Mouse (Mus musculus): ENCODE measurements around the gene Phc2.

Phc2 gene

GRCm38 (mm10) chr4:128742379-128742970 is 88.0 kb downstream of the Phc2 start:
- DNase-seq (ENCODE audit: low spot score in 2 of 2) = no peak

- no peak for DNase-seq (ENCODE audit: low spot score in 2 of 2)
Observed at GRCm38 (mm10) chr4:128743031-128743626, 88.6 kb downstream of the Phc2 start.

GRCm38 (mm10) chr4:128745160-128745559 is 90.7 kb downstream of the Phc2 start:
- no peak for DNase-seq (ENCODE audit: low spot score in 2 of 2)

- no peak for DNase-seq (ENCODE audit: low spot score in 2 of 2)
Observed at GRCm38 (mm10) chr4:128747614-128748270, 93.2 kb downstream of the Phc2 start.

GRCm38 (mm10) chr4:128748309-128748708 is 93.8 kb downstream of the Phc2 start:
- DNase-seq (ENCODE audit: low spot score in 2 of 2) = no peak

GRCm38 (mm10) chr4:128751006-128751405 is 96.5 kb downstream of the Phc2 start:
- no peak for DNase-seq (ENCODE audit: low spot score in 2 of 2)

- no peak for DNase-seq (ENCODE audit: low spot score in 2 of 2)
Observed at GRCm38 (mm10) chr4:128752031-128752757, 97.7 kb downstream of the Phc2 start.

GRCm38 (mm10) chr4:128753571-128753970 is 99.1 kb downstream of the Phc2 start:
- DNase-seq (ENCODE audit: low spot score in 2 of 2) = no peak

GRCm38 (mm10) chr4:128755064-128755463 is 100.6 kb downstream of the Phc2 start, which contains the start of gene A3galt2:
Gene A3galt2 (plus strand): TSS chr4:128755364.
- DNase-seq (ENCODE audit: low spot score in 2 of 2) = no peak

- no peak for DNase-seq (ENCODE audit: low spot score in 2 of 2)
Observed at GRCm38 (mm10) chr4:128755900-128756299, 101.4 kb downstream of the Phc2 start.

- no peak for DNase-seq (ENCODE audit: low spot score in 2 of 2)
Observed at GRCm38 (mm10) chr4:128759214-128759613, 104.7 kb downstream of the Phc2 start.

- no peak for DNase-seq (ENCODE audit: low spot score in 2 of 2)
Observed at GRCm38 (mm10) chr4:128760029-128760428, 105.5 kb downstream of the Phc2 start.

GRCm38 (mm10) chr4:128766929-128767328 is 112.4 kb downstream of the Phc2 start:
- no peak for DNase-seq (ENCODE audit: low spot score in 2 of 2)

GRCm38 (mm10) chr4:128768120-128768519 is 113.6 kb downstream of the Phc2 start:
- DNase-seq (ENCODE audit: low spot score in 2 of 2) = no peak

GRCm38 (mm10) chr4:128769569-128770355 is 115.3 kb downstream of the Phc2 start:
- no peak for DNase-seq (ENCODE audit: low spot score in 2 of 2)

GRCm38 (mm10) chr4:128770698-128771097 is 116.2 kb downstream of the Phc2 start:
- no peak for DNase-seq (ENCODE audit: low spot score in 2 of 2)

- DNase-seq (ENCODE audit: low spot score in 2 of 2) = no peak
Observed at GRCm38 (mm10) chr4:128773820-128774219, 119.3 kb downstream of the Phc2 start.

GRCm38 (mm10) chr4:128774467-128774866 is 120.0 kb downstream of the Phc2 start:
- no peak for DNase-seq (ENCODE audit: low spot score in 2 of 2)

GRCm38 (mm10) chr4:128776568-128777289 is 122.2 kb downstream of the Phc2 start:
- DNase-seq (ENCODE audit: low spot score in 2 of 2) = peak; percentile 58 to 81

GRCm38 (mm10) chr4:128777593-128777992 is 123.1 kb downstream of the Phc2 start:
- DNase-seq (ENCODE audit: low spot score in 2 of 2) = no peak

- DNase-seq (ENCODE audit: low spot score in 2 of 2) = no peak
Observed at GRCm38 (mm10) chr4:128782037-128782436, 127.5 kb downstream of the Phc2 start.
